Mouse (Mus musculus) heart, adult 2 months (tissue): ENCODE data around the gene Atf1.

Experiments
- CTCF ChIP-seq: fragments of 200-600 bp; IDR thresholded peaks from 2 replicates; pipeline ENCODE4 v1.8.1; 2022; ENCODE audit warnings: antibody characterized with exemption, mild to moderate bottlenecking, moderate library complexity
- EP300 ChIP-seq: fragments of 200-500 bp; IDR thresholded peaks from 2 replicates; pipeline ENCODE4 v1.6.1; 2011; ENCODE audit warnings: low read depth, low read length, control low read depth; ENCODE audit not compliant: insufficient read depth

DNA sequence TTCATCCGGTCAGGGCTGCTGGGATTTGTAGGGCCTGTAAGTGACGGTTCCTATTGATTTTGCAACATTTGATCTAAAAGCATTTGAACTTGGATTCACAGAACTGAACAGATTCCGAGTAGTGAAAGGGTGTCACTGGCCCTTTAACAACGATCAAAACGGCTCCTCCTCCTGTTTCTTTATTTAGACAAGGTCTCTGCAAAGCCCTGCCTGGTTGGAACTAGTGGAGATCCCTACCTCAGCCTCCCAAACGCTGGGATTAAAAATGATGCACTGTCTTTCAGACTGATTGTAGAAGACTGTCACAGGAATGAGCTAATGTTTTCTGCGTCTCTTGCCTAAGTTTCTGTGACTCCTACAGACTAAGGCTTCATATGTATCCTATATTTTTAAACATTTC is 49.1 kb upstream of the Atf1 start:
- no peak for TF ChIP-seq CTCF
- no peak for TF ChIP-seq EP300
